Mouse (Mus musculus) hindbrain, embryonic 15.5 days (tissue): ENCODE data around the gene Chd4. TPM values are rescaled to one million over a fixed set of nuclear protein-coding genes. Genes with fewer than 3 reads are reported as not detected.
A peak's percentile ranks its signal among the peaks of the same experiment; 100 is the strongest.

Experiments
- ATAC-seq: fragments of 200-750 bp; cut with Nextera tagmentation; 2 replicates; pipeline ENCODE4 v1.8.0; 2017; ENCODE audit warnings: low read depth, moderate number of reproducible peaks, moderate TSS enrichment; ENCODE audit not compliant: low FRiP score
- H3K27ac ChIP-seq: fragments of 300-500 bp; sonication (generic); replicated peaks from 2 replicates; pipeline ENCODE4 v1.5.1; 2015; ENCODE audit warnings: mild to moderate bottlenecking, inconsistent platforms
- H3K27me3 ChIP-seq: fragments of 300-500 bp; sonication (generic); 2 replicates; pipeline ENCODE4 v1.6.1; 2015; ENCODE audit warnings: control low read depth, inconsistent platforms
- H3K36me3 ChIP-seq: fragments of 300-500 bp; sonication (generic); 2 replicates; pipeline ENCODE4 v1.6.1; 2015; ENCODE audit warnings: control low read depth, inconsistent platforms
- H3K4me1 ChIP-seq: fragments of 300-500 bp; sonication (generic); replicated peaks from 2 replicates; pipeline ENCODE4 v1.6.1; 2015; ENCODE audit warnings: control low read depth, inconsistent platforms
- H3K4me2 ChIP-seq: fragments of 300-500 bp; sonication (generic); 2 replicates; pipeline ENCODE4 v1.6.1; 2015; ENCODE audit warnings: moderate library complexity, mild to moderate bottlenecking, inconsistent platforms
- H3K4me3 ChIP-seq: fragments of 300-500 bp; sonication (generic); 2 replicates; pipeline ENCODE4 v1.5.1; 2015; ENCODE audit warnings: mild to moderate bottlenecking, inconsistent platforms
- H3K9ac ChIP-seq: fragments of 300-500 bp; sonication (generic); 2 replicates; pipeline ENCODE4 v1.6.1; 2015; ENCODE audit warnings: inconsistent platforms
- H3K9me3 ChIP-seq: fragments of 300-500 bp; sonication (generic); 2 replicates; pipeline ENCODE4 v1.6.1; 2016; ENCODE audit warnings: control low read depth, inconsistent platforms
- WGBS: fragments of 180-500 bp; shearing (Covaris S2); methylation state at CpG from one replicate; pipeline ENCODE4 v1.1.7; 2015; 5-methylcytosine and 5-hydroxymethylcytosine counted together
- microRNA-seq: library from miRNA; unstranded; fragments of <30 nt; microRNA quantifications from one replicate; pipeline ENCODE4, GENCODE M21; 2016
- polyA plus RNA-seq: library from polyadenylated mRNA; unstranded; fragments of >200 nt; fragmentation: Nextera tagmentation; extraction: Ambion mirVana; gene quantifications from 2 replicates; pipeline ENCODE4 v1.2.1, GENCODE M21; 2015

Gene Chd4
- polyA plus RNA-seq, 1 experiment from 2014 or later: 90.3 TPM

DNA sequence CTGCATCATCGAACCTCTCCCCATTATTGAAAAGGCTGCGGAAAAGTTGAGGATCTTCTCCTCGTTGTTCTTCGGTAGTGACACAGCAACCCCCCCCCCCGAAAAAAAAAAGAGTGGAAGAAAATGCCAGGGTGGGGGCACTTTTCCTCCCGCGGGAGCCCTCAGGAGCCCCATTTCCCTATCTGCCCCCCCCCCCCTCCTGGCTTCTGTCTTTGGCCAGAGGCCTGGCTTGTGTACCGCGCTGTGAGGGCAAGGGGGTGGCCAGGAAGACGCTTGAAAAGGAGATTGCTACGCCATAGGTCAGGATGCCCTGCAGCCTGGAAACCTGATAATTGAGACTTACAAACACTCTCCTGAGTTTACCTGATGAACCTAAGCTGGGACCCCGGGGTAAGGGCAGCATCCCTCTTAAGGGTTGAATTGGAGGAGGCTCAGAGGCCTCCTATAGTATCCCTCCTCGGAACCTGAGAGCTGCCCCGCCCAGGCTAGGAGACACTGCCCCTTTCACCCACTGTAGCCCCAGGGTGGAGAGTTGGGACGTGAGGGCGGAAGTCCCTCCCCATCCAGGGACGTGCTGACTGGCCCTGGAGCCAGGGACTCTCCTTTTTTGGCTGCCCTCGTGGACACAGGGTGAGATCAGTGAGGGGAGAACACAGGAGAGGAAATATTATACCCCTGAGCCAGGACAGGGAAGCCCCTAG, 70.4 kb downstream of the Chd4 start, which contains the start of gene Gapdh:
TSS of gene Gapdh (minus strand) at position 417 of the 701 bp plus-strand sequence.
- peaks cover 37% of the 10 kb centered on the region for H3K36me3 ChIP-seq
- under 1% methylated on average over 18 of the region's 18 CpGs for WGBS
- H3K4me3 ChIP-seq: peak within 1 kb of the TSS; percentile 91
- peak within 1 kb of the TSS; percentile 93 for H3K9ac ChIP-seq
- H3K27me3 ChIP-seq: no peaks in the 10 kb centered on the region
- H3K9me3 ChIP-seq: no peaks in the 10 kb centered on the region
- peak within 1 kb of the TSS; percentile 93 for H3K27ac ChIP-seq
- H3K4me2 ChIP-seq: peak within 1 kb of the TSS; percentile 95
- peak; percentile 6; the same call in 1 of the 2 replicates for ATAC-seq
- peaks cover 44% of the 10 kb centered on the region for H3K4me1 ChIP-seq

DNA sequence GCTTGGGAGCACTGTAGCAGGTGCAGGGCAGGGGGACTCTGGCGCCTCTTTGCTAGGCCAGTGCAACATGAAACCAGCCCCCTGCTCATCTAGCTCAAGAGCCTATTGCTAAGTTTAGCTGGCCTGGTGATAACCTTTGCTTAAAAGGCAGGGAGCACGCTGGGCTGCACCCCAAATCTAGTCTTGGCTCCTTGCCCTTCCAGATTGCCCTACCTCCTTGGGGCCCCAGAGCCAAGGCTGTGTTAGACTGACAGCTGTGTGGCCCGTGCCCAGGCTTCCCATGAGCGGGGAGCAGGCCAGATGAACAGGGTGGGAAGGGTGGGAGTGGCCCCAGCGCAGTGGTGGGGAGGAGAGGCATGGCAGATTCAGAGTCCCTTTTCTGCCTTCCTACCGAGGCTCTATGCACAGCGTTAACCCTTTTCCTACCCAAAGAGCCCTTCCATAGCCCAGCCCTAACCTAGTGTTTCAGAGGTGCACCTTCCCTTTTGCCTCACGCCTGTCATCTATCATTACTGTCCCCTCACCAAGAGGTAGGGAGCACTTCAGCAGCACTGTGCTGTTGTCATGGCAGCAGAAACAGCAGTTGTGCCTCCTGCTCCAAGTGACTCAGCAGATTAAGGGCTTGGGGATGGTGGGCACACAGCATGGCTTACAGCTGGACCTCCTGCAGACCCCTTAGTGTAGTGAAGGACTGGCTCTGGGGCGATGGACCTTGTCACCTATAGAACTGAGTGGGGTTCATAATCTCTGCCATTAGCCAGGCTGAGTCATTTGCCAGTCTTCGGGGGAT, 71.3 kb downstream of the Chd4 start:
- Histone ChIP-seq H3K4me1 (peaks cover 40% of the 10 kb centered on the region), H3K4me3 (peak overlapping the region; percentile 91; the same call in 1 of the 2 replicates), H3K27ac (peak overlapping the region; percentile 93), H3K9ac (peak overlapping the region; percentile 50), H3K27me3 (no peaks in the 10 kb centered on the region), H3K4me2 (peak overlapping the region; percentile 95), H3K36me3 (peaks cover 41% of the 10 kb centered on the region), H3K9me3 (no peaks in the 10 kb centered on the region)
- no peak for ATAC-seq
- 17% methylated on average over 10 of the region's 10 CpGs for WGBS

DNA sequence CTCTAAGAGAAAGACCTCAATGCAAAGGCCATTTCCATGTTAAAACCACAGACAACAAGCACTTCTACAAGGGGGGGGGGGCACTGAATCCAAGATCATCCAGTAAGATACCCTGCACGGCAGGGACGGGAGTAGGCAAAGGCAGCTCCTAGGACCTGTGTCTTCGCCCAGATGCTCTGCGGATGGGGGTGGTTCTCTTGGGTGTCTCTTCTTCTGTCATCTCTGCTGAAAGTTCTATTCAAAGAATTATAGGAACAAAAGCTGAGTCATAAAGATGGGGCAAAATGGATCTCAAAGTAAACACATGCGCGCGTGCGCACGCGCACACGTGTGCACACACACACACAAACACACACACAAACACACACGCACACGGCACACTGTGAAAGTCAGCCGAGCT, 72.3 kb downstream of the Chd4 start:
- Histone ChIP-seq H3K4me3 (no peak overlapping the region), H3K4me2 (no peak overlapping the region), H3K9ac (no peak overlapping the region), H3K27ac (no peak overlapping the region), H3K9me3 (no peaks in the 10 kb centered on the region), H3K27me3 (no peaks in the 10 kb centered on the region), H3K4me1 (peaks cover 35% of the 10 kb centered on the region), H3K36me3 (peaks cover 50% of the 10 kb centered on the region)
- no peak for ATAC-seq
- WGBS: 91% methylated on average over 14 of the region's 14 CpGs

DNA sequence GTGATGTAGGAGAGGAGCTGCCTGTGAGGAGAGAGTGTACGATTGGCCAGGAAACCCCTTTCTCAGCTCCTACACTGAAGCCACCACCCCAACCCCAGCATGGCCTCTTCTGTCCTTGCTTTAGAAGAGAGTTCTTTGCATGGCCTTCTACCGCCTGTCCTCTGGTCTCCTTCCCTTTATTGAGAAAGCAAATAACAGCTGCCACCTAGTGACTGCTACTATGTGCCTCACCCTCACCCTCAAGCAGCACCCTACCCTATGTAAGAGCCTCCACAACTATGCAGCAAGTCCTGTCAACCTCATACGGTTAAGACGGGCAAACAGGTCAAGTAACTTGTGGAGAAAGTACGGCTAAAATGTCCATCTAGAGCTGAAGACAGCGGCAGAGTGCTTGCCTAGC, 74.4 kb downstream of the Chd4 start:
- Histone ChIP-seq H3K9ac (no peak overlapping the region), H3K36me3 (peaks cover 66% of the 10 kb centered on the region), H3K27me3 (no peaks in the 10 kb centered on the region), H3K4me2 (no peak overlapping the region), H3K4me1 (peaks cover 22% of the 10 kb centered on the region), H3K9me3 (no peaks in the 10 kb centered on the region), H3K27ac (no peak overlapping the region), H3K4me3 (no peak overlapping the region)
- ATAC-seq: no peak
- 86% methylated on average over 6 of the region's 6 CpGs for WGBS

DNA sequence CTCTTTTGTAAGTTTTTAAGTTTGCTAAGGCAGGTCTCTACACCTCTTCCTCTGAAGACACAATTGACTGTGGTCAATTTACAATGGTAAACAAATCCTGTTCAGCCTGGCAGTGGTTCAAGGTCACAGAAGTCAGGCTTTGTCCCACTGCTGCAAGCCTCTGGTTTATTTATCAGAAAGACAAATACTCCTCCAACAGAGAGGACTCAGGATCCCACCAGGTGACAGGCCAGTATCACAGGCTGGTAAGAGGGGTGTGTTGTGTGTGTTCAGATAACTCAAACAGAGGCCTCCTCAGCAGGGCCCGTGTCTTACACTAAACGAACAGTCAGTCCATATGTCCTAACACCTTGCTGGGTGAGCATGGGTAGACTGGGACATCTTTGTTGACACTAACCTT, 76.7 kb downstream of the Chd4 start:
- peaks cover 88% of the 10 kb centered on the region for H3K36me3 ChIP-seq
- H3K4me2 ChIP-seq: no peak overlapping the region
- no peaks in the 10 kb centered on the region for H3K27me3 ChIP-seq
- H3K9me3 ChIP-seq: no peaks in the 10 kb centered on the region
- ATAC-seq: no peak
- 87% methylated on average over 2 of the region's 2 CpGs for WGBS
- H3K4me3 ChIP-seq: no peak overlapping the region
- H3K4me1 ChIP-seq: peaks cover 3% of the 10 kb centered on the region
- no peak overlapping the region for H3K9ac ChIP-seq
- H3K27ac ChIP-seq: no peak overlapping the region

DNA sequence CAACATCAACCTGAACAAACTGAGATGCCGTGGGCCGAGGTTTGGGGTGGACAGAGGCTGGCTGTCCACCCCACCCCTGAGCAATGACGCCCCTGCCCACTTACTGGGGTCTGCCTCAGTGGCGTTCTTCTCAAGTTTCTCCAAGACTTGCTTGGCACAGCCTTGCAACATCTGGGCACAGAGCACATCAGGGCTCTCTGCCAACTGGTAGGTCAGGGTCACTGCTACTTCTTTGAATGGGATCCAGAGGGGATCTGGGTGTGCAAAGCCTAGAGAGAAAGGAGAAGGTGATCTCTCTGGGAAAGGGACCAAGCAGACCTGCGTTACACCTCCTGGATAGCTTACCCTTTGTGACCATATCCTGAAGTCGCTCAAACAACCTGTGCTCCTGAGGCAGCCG, 77.5 kb downstream of the Chd4 start:
- H3K36me3 ChIP-seq: peaks cover 93% of the 10 kb centered on the region
- H3K27ac ChIP-seq: no peak overlapping the region
- ATAC-seq: no peak
- 95% methylated on average over 7 of the region's 7 CpGs for WGBS
- no peak overlapping the region for H3K9ac ChIP-seq
- H3K27me3 ChIP-seq: no peaks in the 10 kb centered on the region
- H3K9me3 ChIP-seq: no peaks in the 10 kb centered on the region
- H3K4me2 ChIP-seq: no peak overlapping the region
- no peak overlapping the region for H3K4me3 ChIP-seq
- no peaks in the 10 kb centered on the region for H3K4me1 ChIP-seq

DNA sequence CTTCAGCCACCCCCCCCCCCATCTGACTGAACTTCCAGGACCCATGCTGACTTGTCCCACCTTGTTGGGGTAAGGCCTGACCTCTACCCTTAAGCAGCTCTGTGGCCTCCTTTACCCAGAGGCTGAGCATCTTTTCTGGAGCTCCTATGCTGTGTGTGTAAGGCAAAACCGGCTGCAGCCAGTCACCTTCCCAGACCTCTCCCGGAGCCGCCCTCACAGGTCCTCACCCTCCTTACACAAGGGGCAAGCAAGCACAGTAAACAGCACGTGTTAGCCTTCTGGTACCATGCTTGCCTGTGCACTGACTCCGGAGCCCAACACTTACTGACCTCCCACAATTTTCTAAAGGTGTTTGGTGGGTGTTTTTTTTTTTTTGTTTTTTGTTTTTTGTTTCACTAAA, 79.7 kb downstream of the Chd4 start:
- WGBS: 96% methylated on average over 5 of the region's 5 CpGs
- no peaks in the 10 kb centered on the region for H3K27me3 ChIP-seq
- H3K36me3 ChIP-seq: peaks cover 90% of the 10 kb centered on the region
- no peak overlapping the region for H3K4me2 ChIP-seq
- no peak overlapping the region for H3K9ac ChIP-seq
- no peak overlapping the region for H3K27ac ChIP-seq
- no peak overlapping the region for H3K4me3 ChIP-seq
- H3K9me3 ChIP-seq: no peaks in the 10 kb centered on the region
- H3K4me1 ChIP-seq: no peaks in the 10 kb centered on the region
- ATAC-seq: no peak

DNA sequence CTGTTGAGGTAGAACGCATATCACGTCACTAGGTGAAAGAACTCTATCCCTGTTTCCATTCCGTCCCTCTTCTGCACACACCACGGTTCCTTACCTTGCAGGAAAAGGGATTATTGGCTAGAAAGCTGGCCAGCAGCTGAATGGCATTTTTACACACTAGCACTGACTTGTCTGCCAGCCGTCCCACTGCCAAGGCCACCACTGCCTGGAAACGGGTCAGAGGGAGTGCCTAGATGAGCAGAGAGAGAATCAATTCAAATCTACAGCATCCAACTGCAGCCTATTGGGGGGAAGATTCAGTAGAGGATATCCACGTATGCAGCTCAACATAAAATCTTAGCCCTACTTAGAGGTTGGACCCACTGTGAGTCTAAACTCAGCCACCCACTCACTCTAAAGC, 83.8 kb downstream of the Chd4 start:
- no peak overlapping the region for H3K9ac ChIP-seq
- H3K9me3 ChIP-seq: no peaks in the 10 kb centered on the region
- no peak for ATAC-seq
- H3K27ac ChIP-seq: no peak overlapping the region
- no peak overlapping the region for H3K4me2 ChIP-seq
- no peak overlapping the region for H3K4me3 ChIP-seq
- H3K36me3 ChIP-seq: peaks cover 86% of the 10 kb centered on the region
- H3K4me1 ChIP-seq: no peaks in the 10 kb centered on the region
- H3K27me3 ChIP-seq: no peaks in the 10 kb centered on the region
- WGBS: 93% methylated on average over 7 of the region's 7 CpGs

Small RNAs within 50 kb of the gene (microRNA-seq; reads per million reads assigned to microRNA genes)
- not detected for gene Mir7045

Other genes with a start within 250 kb of the Chd4 start
- gene P3h3, start 238.2 kb upstream of the Chd4 start, polyA plus RNA-seq: 17.1 and 18.7 TPM in 2 replicates
- gene Gpr162, start 232.0 kb upstream of the Chd4 start, polyA plus RNA-seq: 33.9 and 37.5 TPM in 2 replicates
- gene Cd4, start 207.8 kb upstream of the Chd4 start, polyA plus RNA-seq: 0.14 and 0.32 TPM in 2 replicates
- 3.1 and 3.5 TPM in 2 replicates for gene Lag3, start 184.3 kb upstream of the Chd4 start, polyA plus RNA-seq
- 766 and 864 TPM in 2 replicates for gene Ptms, start 175.9 kb upstream of the Chd4 start, polyA plus RNA-seq
- gene Mlf2, start 164.6 kb upstream of the Chd4 start, polyA plus RNA-seq: 565 and 615 TPM in 2 replicates
- gene Cops7a, start 130.4 kb upstream of the Chd4 start, polyA plus RNA-seq: 92.5 and 102 TPM in 2 replicates
- 58.8 and 73.5 TPM in 2 replicates for gene Pianp, start 99.3 kb upstream of the Chd4 start, polyA plus RNA-seq
- 14.9 and 19.6 TPM in 2 replicates for gene Zfp384, start 86.8 kb upstream of the Chd4 start, polyA plus RNA-seq
- gene Ing4, start 56.2 kb upstream of the Chd4 start, polyA plus RNA-seq: 141 and 144 TPM in 2 replicates
- 19.1 and 20.9 TPM in 2 replicates for gene Acrbp, start 46.3 kb upstream of the Chd4 start, polyA plus RNA-seq
- gene Lpar5, start 28.1 kb upstream of the Chd4 start, polyA plus RNA-seq: 0.54 and 1.0 TPM in 2 replicates
- 47.7 and 49.7 TPM in 2 replicates for gene Nop2, start 35.9 kb downstream of the Chd4 start, polyA plus RNA-seq
- gene Iffo1, start 49.3 kb downstream of the Chd4 start, polyA plus RNA-seq: 22.1 and 23.7 TPM in 2 replicates
- gene Gapdh, start 70.5 kb downstream of the Chd4 start, polyA plus RNA-seq: 1,531 and 1,630 TPM in 2 replicates
- 51.3 and 57.1 TPM in 2 replicates for gene Ncapd2, start 95.7 kb downstream of the Chd4 start, polyA plus RNA-seq
- gene Mrpl51, start 95.8 kb downstream of the Chd4 start, polyA plus RNA-seq: 148 and 150 TPM in 2 replicates
- gene Vamp1, start 119.6 kb downstream of the Chd4 start, polyA plus RNA-seq: 28.1 and 28.4 TPM in 2 replicates
- 6.8 and 8.2 TPM in 2 replicates for gene Tapbpl, start 135.9 kb downstream of the Chd4 start, polyA plus RNA-seq
- 1.6 and 1.7 TPM in 2 replicates for gene Cd27, start 141.0 kb downstream of the Chd4 start, polyA plus RNA-seq
- not detected in 2 replicates for gene Tuba3a, start 190.1 kb downstream of the Chd4 start, polyA plus RNA-seq
- 15.3 and 15.6 TPM in 2 replicates for gene Ltbr, start 217.9 kb downstream of the Chd4 start, polyA plus RNA-seq
- gene Scnn1a, start 224.7 kb downstream of the Chd4 start, polyA plus RNA-seq: 0.41 and 0.66 TPM in 2 replicates